Comparison of ENCODE assay signal across 11 mouse cellular contexts in the genomic region with DNA sequence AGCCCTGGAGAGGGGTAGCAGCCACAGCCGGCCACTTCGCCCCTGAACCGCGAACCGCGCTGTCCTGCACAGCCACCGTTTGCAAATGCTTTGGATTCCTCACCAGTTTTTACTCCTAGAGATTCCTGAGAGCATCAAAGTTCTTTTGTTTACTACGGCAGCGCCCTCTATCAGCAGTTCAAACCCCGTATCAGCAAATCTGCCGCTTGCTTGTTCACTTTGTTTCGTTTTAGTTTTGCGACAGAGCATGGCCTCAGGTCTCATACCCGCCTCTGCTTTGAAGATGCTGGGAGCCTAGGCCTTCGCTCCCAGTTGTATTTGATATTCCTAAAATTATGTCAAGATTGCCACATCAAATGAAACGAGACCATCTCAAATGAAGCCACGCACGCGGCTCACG. TPM values are rescaled to one million over a fixed set of nuclear protein-coding genes. Genes with fewer than 3 reads are reported as not detected.
DNase-seq lines count a peak whose midpoint lies in the region; ATAC-seq and TF ChIP-seq lines count a peak whose summit lies in the region.
"Had no signal": no experiment of that assay in that cellular context is flagged by ENCODE, and none has a peak within 500 bp of the region (broad histone marks: within the 10 kb centered on the region; RNA-seq: fewer than 3 reads in every experiment).

No protein-coding gene starts in this region.

- peak overlapping the region; percentile 20; the same call in 1 of the 2 replicates for H3K4me2 ChIP-seq in intestine, embryonic 14.5 days (ENCODE audit: low read length)
- no peak overlapping the region for H3K4me2 ChIP-seq in midbrain, postnatal 0 days (ENCODE audit: low read depth, low read length, poor library complexity, severe bottlenecking)
- H3K4me2 ChIP-seq in forebrain, embryonic 12.5 days = no peak overlapping the region

- no peaks in the 10 kb centered on the region for H3K36me3 ChIP-seq in heart, adult 2 months (ENCODE audit: control insufficient read depth, insufficient read depth, low read length)
- H3K36me3 ChIP-seq in intestine, embryonic 14.5 days (ENCODE audit: control insufficient read depth, insufficient read depth, low read length) = no peaks in the 10 kb centered on the region
- H3K36me3 ChIP-seq in midbrain, postnatal 0 days (ENCODE audit: insufficient read depth, low read length) = no peaks in the 10 kb centered on the region
- no peaks in the 10 kb centered on the region for H3K36me3 ChIP-seq in forebrain, embryonic 12.5 days (replicated peaks)
- H3K36me3 ChIP-seq: G1E had no signal

- no peak for TF ChIP-seq EP300 in heart, adult 2 months (IDR thresholded peaks at IDR 0.05; ENCODE audit: insufficient read depth, low read depth, low read length)

- intact Hi-C loops in heart, adult 2 months (cut with DNase I) = no loop called here

- H3K9me3 ChIP-seq in intestine, embryonic 14.5 days (ENCODE audit: control insufficient read depth, low read length) = no peaks in the 10 kb centered on the region
- no peaks in the 10 kb centered on the region for H3K9me3 ChIP-seq in midbrain, postnatal 0 days (ENCODE audit: low read length)
- H3K9me3 ChIP-seq in forebrain, embryonic 12.5 days = no peaks in the 10 kb centered on the region
- H3K9me3 ChIP-seq: G1E had no signal

- TF ChIP-seq CTCF in heart, adult 2 months (IDR thresholded peaks at IDR 0.05) = peak; percentile 53
- TF ChIP-seq CTCF in midbrain, postnatal 0 days (IDR thresholded peaks at IDR 0.05) = no peak

- H3K4me3 ChIP-seq in heart, adult 2 months = peak overlapping the region; percentile 36; the same call in 1 of the 2 replicates
- 0 out of 2 replicates have a peak overlapping the region, but pooled peaks have one; percentile 13 for H3K4me3 ChIP-seq in intestine, embryonic 14.5 days (ENCODE audit: low read depth, low read length)
- H3K4me3 ChIP-seq in midbrain, postnatal 0 days (ENCODE audit: low read depth, low read length) = no peak overlapping the region
- no peak overlapping the region for H3K4me3 ChIP-seq in forebrain, embryonic 12.5 days (replicated peaks)

- no peaks in the 10 kb centered on the region for H3K4me1 ChIP-seq in heart, adult 2 months (ENCODE audit: control insufficient read depth, insufficient read depth, low read length)
- no peaks in the 10 kb centered on the region; the same call in 1 of the 2 replicates for H3K4me1 ChIP-seq in intestine, embryonic 14.5 days (replicated peaks; ENCODE audit: control insufficient read depth, insufficient read depth, low read length)
- H3K4me1 ChIP-seq in midbrain, postnatal 0 days (ENCODE audit: insufficient read depth, low read length) = no peaks in the 10 kb centered on the region
- H3K4me1 ChIP-seq in forebrain, embryonic 12.5 days = 0 out of 2 replicates have a peak, but pooled peaks cover 2% of the 10 kb centered on the region

- no peak for ATAC-seq in intestine, embryonic 14.5 days (replicated peaks; ENCODE audit: low FRiP score, low TSS enrichment, low read depth)
- ATAC-seq in midbrain, postnatal 0 days (ENCODE audit: low FRiP score) = no peak
- ATAC-seq in forebrain, embryonic 12.5 days (ENCODE audit: low FRiP score) = no peak
- ATAC-seq: inflammation-experienced regulatory T-cells, adult 6 months had no signal

- WGBS in heart, adult 2 months = 49% methylated on average over 20 of the region's 20 CpGs
- 54% methylated on average over 20 of the region's 20 CpGs for WGBS in intestine, embryonic 14.5 days
- WGBS in midbrain, postnatal 0 days = 56% methylated on average over 20 of the region's 20 CpGs
- 60% methylated on average over 20 of the region's 20 CpGs for WGBS in forebrain, embryonic 12.5 days

- H3K9ac ChIP-seq in heart, adult 2 months (ENCODE audit: low read depth, low read length) = no peak overlapping the region
- no peak overlapping the region for H3K9ac ChIP-seq in intestine, embryonic 14.5 days (ENCODE audit: low read length)
- no peak overlapping the region for H3K9ac ChIP-seq in midbrain, postnatal 0 days (replicated peaks; ENCODE audit: low read length, poor library complexity, severe bottlenecking)
- no peak overlapping the region for H3K9ac ChIP-seq in forebrain, embryonic 12.5 days

- peak in 1 of 2 experiments; percentile 36 for DNase-seq in heart, adult 2 months
- DNase-seq in heart, adult 9 months (ENCODE audit: low spot score in 2 of 2) = no peak
- peak; percentile 42 for DNase-seq in MEL-GATA-1-ER (ENCODE audit: extremely low read depth, low read depth)
- DNase-seq in intestine, embryonic 14.5 days (ENCODE audit: low spot score) = no peak
- DNase-seq in lung, postnatal 36 days = peak; percentile 45
- no peak for DNase-seq in adrenal gland, adult 18-20 months (ENCODE audit: low spot score in 2 of 2)
- no peak for DNase-seq in midbrain, postnatal 0 days (ENCODE audit: low spot score)

- H3K27me3 ChIP-seq in heart, adult 2 months (ENCODE audit: control insufficient read depth, insufficient read depth, low read length) = no peaks in the 10 kb centered on the region
- no peaks in the 10 kb centered on the region for H3K27me3 ChIP-seq in intestine, embryonic 14.5 days (replicated peaks; ENCODE audit: control insufficient read depth, insufficient read depth, low read length)
- H3K27me3 ChIP-seq in midbrain, postnatal 0 days (ENCODE audit: insufficient read depth, low read length) = no peaks in the 10 kb centered on the region
- H3K27me3 ChIP-seq in forebrain, embryonic 12.5 days = no peaks in the 10 kb centered on the region

- no peak for TF ChIP-seq POLR2A in heart, adult 2 months (IDR thresholded peaks at IDR 0.05; ENCODE audit: insufficient read depth, low read depth, low read length)

- no peak overlapping the region for H3K27ac ChIP-seq in heart, adult 2 months
- no peak overlapping the region for H3K27ac ChIP-seq in intestine, embryonic 14.5 days (ENCODE audit: low read depth)
- H3K27ac ChIP-seq in midbrain, postnatal 0 days (ENCODE audit: low read depth, low read length) = no peak overlapping the region
- H3K27ac ChIP-seq in forebrain, embryonic 12.5 days = no peak overlapping the region

- H3K79me2 ChIP-seq in heart, adult 2 months (replicated peaks; ENCODE audit: control insufficient read depth, insufficient read depth, low read length) = no peaks in the 10 kb centered on the region

RNA-seq across cellular contexts. Expression of a gene that starts 5.0 kb away (rescaled TPM):
- not detected for total RNA-seq in heart, adult 2 months (2021)
- not detected in 2 replicates for polyA plus RNA-seq in heart, adult 2 months (2012; rRNA removed)
- polyA plus RNA-seq in intestine, embryonic 14.5 days (2014; fragmentation: Nextera tagmentation; extraction: Ambion mirVana) = not detected in 2 replicates
- not detected for total RNA-seq in adrenal gland, adult 18-20 months (2021)
- total RNA-seq in midbrain, postnatal 0 days (2014; rRNA removed) = not detected in 2 replicates
- polyA plus RNA-seq in midbrain, postnatal 0 days (2015; fragmentation: Nextera tagmentation; extraction: Ambion mirVana) = not detected in 2 replicates
- polyA plus RNA-seq in forebrain, embryonic 12.5 days (2016; fragmentation: Nextera tagmentation; extraction: Ambion mirVana) = not detected in 2 replicates
- polyA plus RNA-seq: cortical plate, adult 2 months; G1E; inflammation-experienced regulatory T-cells, adult 6 months had no signal

Comparison
In these comparisons a context has a peak if more than half of its experiments do, and no peak if none do; other contexts are left out.
1. DNase-seq: peak in MEL-GATA-1-ER (single experiment) and lung, postnatal 36 days (single experiment); none in heart, adult 9 months (0 of 2), intestine, embryonic 14.5 days (single experiment), adrenal gland, adult 18-20 months (0 of 2) and midbrain, postnatal 0 days (single experiment).
2. H3K4me3 ChIP-seq: peak in heart, adult 2 months (single experiment) and intestine, embryonic 14.5 days (single experiment); none in midbrain, postnatal 0 days (single experiment) and forebrain, embryonic 12.5 days (single experiment).